Mouse (Mus musculus) liver, adult 2 months (tissue): Measurements from ENCODE around the gene Glrp1.

ENCODE experiments used
- CTCF ChIP-seq: fragments of 200-500 bp; IDR thresholded peaks from 2 replicates; pipeline ENCODE4 v1.5.1; 2011; ENCODE audit warnings: low read depth, low read length, control low read depth
- POLR2A ChIP-seq: fragments of 200-500 bp; IDR thresholded peaks from 2 replicates; pipeline ENCODE4 v1.6.1; 2011; ENCODE audit warnings: low read length, control low read depth; ENCODE audit not compliant: insufficient read depth; ENCODE audit errors: extremely low read depth

- TF ChIP-seq CTCF (no peak), POLR2A (no peak)
These were observed 50.7 kb downstream of the Glrp1 start for GRCm38 (mm10) chr1:88459196-88459595.
